9 mouse cellular contexts compared by ENCODE assay signal in genomic region chr3:115768761-115769530, GRCm38 (mm10). TPM values are rescaled to one million over a fixed set of nuclear protein-coding genes. Genes with fewer than 3 reads are reported as not detected.
DNase-seq lines count a peak whose midpoint lies in the region; ATAC-seq and TF ChIP-seq lines count a peak whose summit lies in the region.
"Had no signal": no experiment of that assay in that cellular context is flagged by ENCODE, and none has a peak within 500 bp of the region (broad histone marks: within the 10 kb centered on the region; RNA-seq: fewer than 3 reads in every experiment).

No protein-coding gene starts in this region.

- ATAC-seq in limb, embryonic 14.5 days (ENCODE audit: low FRiP score, low read depth): no peak
- ATAC-seq in megakaryocyte-erythroid progenitor cell, adult 5-6 weeks (replicated peaks; ENCODE audit: low FRiP score, low TSS enrichment, poor library complexity, severe bottlenecking): peak; percentile 63; the same call in 1 of the 2 replicates
- ATAC-seq in erythroblast, adult 5-6 weeks (replicated peaks; ENCODE audit: low FRiP score, poor library complexity, severe bottlenecking): no peak

- no peak overlapping the region for H3K27ac ChIP-seq in limb, embryonic 14.5 days (replicated peaks; ENCODE audit: low read depth, low read length)
- H3K27ac ChIP-seq in limb, embryonic 10.5 days: no peak overlapping the region
- peak overlapping the region; percentile 36 for H3K27ac ChIP-seq in heart, embryonic 10.5 days

- WGBS in limb, embryonic 14.5 days: 79% methylated on average over 19 of the region's 19 CpGs
- WGBS in limb, embryonic 10.5 days: 88% methylated on average over 19 of the region's 19 CpGs
- 73% methylated on average over 19 of the region's 19 CpGs for WGBS in heart, embryonic 10.5 days

- H3K4me1 ChIP-seq in limb, embryonic 14.5 days (ENCODE audit: control insufficient read depth, insufficient read depth, low read length): no peaks in the 10 kb centered on the region
- H3K4me1 ChIP-seq in limb, embryonic 10.5 days: no peaks in the 10 kb centered on the region
- H3K4me1 ChIP-seq in heart, embryonic 10.5 days: peaks cover 13% of the 10 kb centered on the region

- H3K4me2 ChIP-seq in limb, embryonic 14.5 days (replicated peaks; ENCODE audit: low read depth, low read length, severe bottlenecking): no peak overlapping the region

- no peak overlapping the region for H3K9ac ChIP-seq in limb, embryonic 14.5 days (ENCODE audit: low read depth, low read length, severe bottlenecking)

- DNase-seq in limb, embryonic 14.5 days (ENCODE audit: low spot score): peak; percentile 47
- DNase-seq in limb, embryonic 10.5 days (ENCODE audit: low spot score): no peak
- DNase-seq in heart, embryonic 10.5 days (ENCODE audit: low spot score): no peak
- peak; percentile 65 to 76 for DNase-seq in kidney, postnatal 25 days
- DNase-seq in urinary bladder, postnatal 14 days (ENCODE audit: low spot score): no peak
- no peak for DNase-seq in frontal cortex, postnatal 25 days (ENCODE audit: low spot score in 2 of 2)
- DNase-seq: thymus, adult 2 months had no signal

- no peaks in the 10 kb centered on the region for H3K27me3 ChIP-seq in limb, embryonic 14.5 days (ENCODE audit: control insufficient read depth, insufficient read depth, low read length)
- no peaks in the 10 kb centered on the region for H3K27me3 ChIP-seq in limb, embryonic 10.5 days (ENCODE audit: low read depth, poor library complexity, severe bottlenecking)
- H3K27me3 ChIP-seq in heart, embryonic 10.5 days (ENCODE audit: insufficient read depth, poor library complexity, severe bottlenecking): no peaks in the 10 kb centered on the region

- no peak for TF ChIP-seq POLR2A in limb, embryonic 14.5 days (IDR thresholded peaks at IDR 0.05; ENCODE audit: borderline replicate concordance, extremely low read depth, insufficient read depth, insufficient read length)

- no peaks in the 10 kb centered on the region for H3K36me3 ChIP-seq in limb, embryonic 14.5 days (ENCODE audit: control insufficient read depth, insufficient read depth, low read length)
- no peaks in the 10 kb centered on the region for H3K36me3 ChIP-seq in limb, embryonic 10.5 days
- H3K36me3 ChIP-seq in heart, embryonic 10.5 days: no peaks in the 10 kb centered on the region

- no peak overlapping the region for H3K4me3 ChIP-seq in limb, embryonic 14.5 days (replicated peaks; ENCODE audit: low read length)
- H3K4me3 ChIP-seq in limb, embryonic 10.5 days: no peak overlapping the region
- H3K4me3 ChIP-seq in heart, embryonic 10.5 days: no peak overlapping the region

- no peaks in the 10 kb centered on the region for H3K9me3 ChIP-seq in limb, embryonic 14.5 days (ENCODE audit: control insufficient read depth, low read length)
- H3K9me3 ChIP-seq in limb, embryonic 10.5 days (replicated peaks): no peaks in the 10 kb centered on the region
- no peaks in the 10 kb centered on the region for H3K9me3 ChIP-seq in heart, embryonic 10.5 days

RNA-seq across cellular contexts. Expression of gene S1pr1, which starts 54.1 kb away (rescaled TPM):
- 20.5 and 24.6 TPM in 2 replicates for polyA plus RNA-seq in limb, embryonic 14.5 days (2012; rRNA removed)
- polyA plus RNA-seq in limb, embryonic 14.5 days (2014; fragmentation: Nextera tagmentation; extraction: Ambion mirVana): 18.5 and 22.0 TPM in 2 replicates
- 10.1 and 12.1 TPM in 2 replicates for polyA plus RNA-seq in limb, embryonic 10.5 days (2016; fragmentation: Nextera tagmentation; extraction: Ambion mirVana)
- polyA plus RNA-seq in heart, embryonic 10.5 days (2016; fragmentation: Nextera tagmentation; extraction: Ambion mirVana): 48.7 and 82.4 TPM in 2 replicates
- 9.0 and 13.1 TPM in 2 replicates for total RNA-seq in megakaryocyte-erythroid progenitor cell, adult 5-6 weeks (2014; fragmentation: Nextera tagmentation)
- 6.4 and 7.1 TPM in 2 replicates for total RNA-seq in megakaryocyte-erythroid progenitor cell, adult 5-6 weeks (2017)
- 0.63 and 0.96 TPM in 2 replicates for total RNA-seq in erythroblast, adult 5-6 weeks (2015; ENCODE audit: low replicate concordance)
- 0.42 and 1.6 TPM in 2 replicates for total RNA-seq in erythroblast, adult 5-6 weeks (2017; ENCODE audit: low replicate concordance)

Comparison
In these comparisons a context has a peak if more than half of its experiments do, and no peak if none do; other contexts are left out.
1. DNase-seq: peak in limb, embryonic 14.5 days (single experiment) and kidney, postnatal 25 days (2 of 2); none in limb, embryonic 10.5 days (single experiment), heart, embryonic 10.5 days (single experiment), urinary bladder, postnatal 14 days (single experiment) and frontal cortex, postnatal 25 days (0 of 2).